Mouse (Mus musculus) midbrain, postnatal 0 days (tissue): Measurements from ENCODE around the gene Relt. TPM values are rescaled to one million over a fixed set of nuclear protein-coding genes. Genes with fewer than 3 reads are reported as not detected.

Source experiments
- ATAC-seq: fragments of 200-750 bp; cut with Nextera tagmentation; 2 replicates; pipeline ENCODE4 v1.8.0; 2017; ENCODE audit warnings: moderate number of reproducible peaks, mild to moderate bottlenecking, moderate TSS enrichment, moderate library complexity; ENCODE audit not compliant: low FRiP score
- DNase-seq: peaks from one replicate; pipeline ENCODE4 v3.0.0-alpha.2; 2015; ENCODE audit warnings: low spot score
- H3K27ac ChIP-seq: fragments of 300-500 bp; sonication (generic); 2 replicates; pipeline ENCODE4 v1.5.1; 2014; ENCODE audit warnings: low read depth, mild to moderate bottlenecking, low read length, mixed read lengths
- H3K27me3 ChIP-seq: fragments of 300-500 bp; sonication (generic); 2 replicates; pipeline ENCODE4 v1.6.1; 2014; ENCODE audit warnings: low read length, control low read depth, mixed read lengths; ENCODE audit not compliant: insufficient read depth
- H3K36me3 ChIP-seq: fragments of 300-500 bp; sonication (generic); 2 replicates; pipeline ENCODE4 v1.6.1; 2014; ENCODE audit warnings: low read length, control low read depth, mixed read lengths; ENCODE audit not compliant: insufficient read depth
- H3K4me1 ChIP-seq: fragments of 300-500 bp; sonication (generic); 2 replicates; pipeline ENCODE4 v1.6.1; 2014; ENCODE audit warnings: mild to moderate bottlenecking, control low read depth, antibody characterized with exemption, low read length, mixed read lengths; ENCODE audit not compliant: insufficient read depth
- H3K4me2 ChIP-seq: fragments of 300-500 bp; sonication (generic); 2 replicates; pipeline ENCODE4 v1.6.1; 2014; ENCODE audit warnings: low read depth, mild to moderate bottlenecking, low read length, mixed read lengths; ENCODE audit not compliant: poor library complexity, severe bottlenecking
- H3K4me3 ChIP-seq: fragments of 300-500 bp; sonication (generic); 2 replicates; pipeline ENCODE4 v1.5.1; 2014; ENCODE audit warnings: low read depth, mild to moderate bottlenecking, low read length, moderate library complexity
- H3K9ac ChIP-seq: fragments of 300-500 bp; sonication (generic); replicated peaks from 2 replicates; pipeline ENCODE4 v1.6.1; 2014; ENCODE audit warnings: mild to moderate bottlenecking, low read length, moderate library complexity, mixed read lengths; ENCODE audit not compliant: poor library complexity, severe bottlenecking
- H3K9me3 ChIP-seq: fragments of 300-500 bp; sonication (generic); 2 replicates; pipeline ENCODE4 v1.6.1; 2016; ENCODE audit warnings: low read length, control low read depth
- CTCF ChIP-seq: IDR thresholded peaks from 2 replicates; pipeline ENCODE4 v1.5.1; 2016; ENCODE audit warnings: antibody characterized with exemption, mild to moderate bottlenecking
- whole genome bisulfite sequencing: fragments of 180-500 bp; shearing (Covaris S2); extraction: QIAGEN DNeasy Blood & Tissue Kit; methylation state at CpG from one replicate; pipeline ENCODE4 v1.1.7; 2014; 5-methylcytosine and 5-hydroxymethylcytosine counted together
- polyA plus RNA-seq: library from polyadenylated mRNA; unstranded; fragments of >200 nt; fragmentation: Nextera tagmentation; extraction: Ambion mirVana; gene quantifications from 2 replicates; pipeline ENCODE4 v1.2.1, GENCODE M21; 2015
- total RNA-seq: library from RNA; depleted of rRNA; stranded (reverse); fragments of >200 nt; gene quantifications from 2 replicates; pipeline ENCODE4 v1.2.3, GENCODE M21; 2014

The Relt gene
- total and polyA plus RNA-seq, 2 experiments from 2014 or later, result 5.3 to 7.8 TPM

- no peak overlapping the region for H3K4me2 ChIP-seq
- no peaks in the 10 kb centered on the region for H3K27me3 ChIP-seq
- no peak for ATAC-seq
- H3K4me3 ChIP-seq, result no peak overlapping the region
- TF ChIP-seq CTCF, result no peak
- 97% methylated on average over 5 of the region's 5 CpGs for WGBS
- DNase-seq, result no peak
- H3K36me3 ChIP-seq, result no peaks in the 10 kb centered on the region
- H3K27ac ChIP-seq, result no peak overlapping the region
- H3K4me1 ChIP-seq, result no peaks in the 10 kb centered on the region
- no peaks in the 10 kb centered on the region for H3K9me3 ChIP-seq
- H3K9ac ChIP-seq, result no peak overlapping the region
These were observed 2.0 kb downstream of the Relt start for GRCm38 (mm10) chr7:100861209-100861608.

- Histone ChIP-seq H3K9ac (no peak overlapping the region), H3K4me3 (no peak overlapping the region), H3K27me3 (no peaks in the 10 kb centered on the region), H3K9me3 (no peaks in the 10 kb centered on the region), H3K27ac (no peak overlapping the region), H3K36me3 (no peaks in the 10 kb centered on the region), H3K4me1 (no peaks in the 10 kb centered on the region), H3K4me2 (no peak overlapping the region)
- TF ChIP-seq CTCF, result no peak
- WGBS, result 87% methylated on average over 3 of the region's 3 CpGs
- DNase-seq (no peak), ATAC-seq (no peak)
These were observed 2.8 kb downstream of the Relt start for GRCm38 (mm10) chr7:100860450-100860849.

- Histone ChIP-seq H3K4me3 (no peak overlapping the region), H3K4me1 (peaks cover 3% of the 10 kb centered on the region; the same call in 1 of the 2 replicates), H3K9me3 (no peaks in the 10 kb centered on the region), H3K27me3 (no peaks in the 10 kb centered on the region), H3K9ac (no peak overlapping the region), H3K36me3 (no peaks in the 10 kb centered on the region), H3K4me2 (no peak overlapping the region), H3K27ac (no peak overlapping the region)
- ATAC-seq (no peak), DNase-seq (no peak)
- 68% methylated on average over 5 of the region's 5 CpGs for WGBS
- no peak for TF ChIP-seq CTCF
These were observed 7.3 kb downstream of the Relt start for GRCm38 (mm10) chr7:100855795-100856573.

DNA sequence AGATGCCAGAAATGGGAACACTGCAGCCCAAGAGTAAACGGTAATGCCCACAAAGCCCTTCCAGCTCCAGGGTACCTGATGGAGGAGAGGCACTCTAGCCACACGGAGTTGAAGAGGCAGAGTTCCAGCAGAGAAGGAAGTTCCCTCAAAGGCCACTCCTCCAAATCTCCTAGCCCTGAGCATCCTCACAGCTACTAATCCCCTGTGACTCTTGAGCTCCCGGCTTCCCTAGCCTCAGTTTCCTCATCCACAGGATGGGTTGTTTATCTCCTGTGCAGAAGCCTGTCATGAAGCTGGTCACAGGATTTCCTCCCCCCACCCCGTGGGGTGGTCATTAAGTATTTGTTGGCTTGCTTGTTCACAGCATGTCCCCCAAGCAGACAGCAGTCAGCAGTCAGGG, 7.9 kb downstream of the Relt start:
- WGBS, result 35% methylated on average over 4 of the region's 4 CpGs
- no peak for TF ChIP-seq CTCF
- Histone ChIP-seq H3K27ac (no peak overlapping the region), H3K4me2 (no peak overlapping the region), H3K9ac (no peak overlapping the region), H3K9me3 (no peaks in the 10 kb centered on the region), H3K4me1 (peaks cover 3% of the 10 kb centered on the region; the same call in 1 of the 2 replicates), H3K4me3 (no peak overlapping the region), H3K36me3 (no peaks in the 10 kb centered on the region), H3K27me3 (no peaks in the 10 kb centered on the region)
- DNase-seq, result no peak
- ATAC-seq, result no peak

DNA sequence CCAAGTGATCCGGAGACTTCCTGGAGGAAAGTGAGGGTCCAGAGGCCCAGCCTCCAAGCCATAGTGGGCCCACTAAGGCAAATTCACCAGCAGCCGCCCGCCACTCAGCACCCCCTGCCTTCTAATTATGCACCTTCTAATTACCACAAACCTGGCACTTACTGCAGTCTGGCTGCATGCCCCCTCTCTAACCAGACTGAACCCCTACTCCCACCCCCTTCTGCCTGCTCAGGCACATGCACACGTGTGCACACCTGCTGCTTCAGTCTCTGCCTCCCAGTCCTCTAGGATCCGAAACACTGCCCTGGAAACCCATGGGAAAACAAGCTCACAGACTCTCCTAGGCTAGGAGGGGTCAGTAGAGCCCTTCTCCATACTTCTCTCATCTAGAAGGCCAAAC, 8.4 kb downstream of the Relt start:
- H3K9ac ChIP-seq, result no peak overlapping the region
- TF ChIP-seq CTCF, result no peak
- H3K36me3 ChIP-seq, result no peaks in the 10 kb centered on the region
- no peak for DNase-seq
- ATAC-seq, result no peak
- no peaks in the 10 kb centered on the region for H3K27me3 ChIP-seq
- H3K9me3 ChIP-seq, result no peaks in the 10 kb centered on the region
- H3K4me1 ChIP-seq, result peaks cover 3% of the 10 kb centered on the region; the same call in 1 of the 2 replicates
- WGBS, result 80% methylated on average over 5 of the region's 5 CpGs
- no peak overlapping the region for H3K4me3 ChIP-seq
- no peak overlapping the region for H3K27ac ChIP-seq
- H3K4me2 ChIP-seq, result no peak overlapping the region

GRCm38 (mm10) chr7:100854137-100854814, 9.0 kb downstream of the Relt start:
- Histone ChIP-seq H3K27ac (no peak overlapping the region), H3K9me3 (no peaks in the 10 kb centered on the region), H3K4me3 (no peak overlapping the region), H3K4me1 (peaks cover 3% of the 10 kb centered on the region; the same call in 1 of the 2 replicates), H3K36me3 (no peaks in the 10 kb centered on the region), H3K27me3 (no peaks in the 10 kb centered on the region), H3K9ac (no peak overlapping the region), H3K4me2 (no peak overlapping the region)
- ATAC-seq (no peak), DNase-seq (no peak)
- 65% methylated on average over 6 of the region's 6 CpGs for WGBS
- no peak for TF ChIP-seq CTCF
